ENCODE assay signal across 8 mouse cellular contexts in the genomic region with DNA sequence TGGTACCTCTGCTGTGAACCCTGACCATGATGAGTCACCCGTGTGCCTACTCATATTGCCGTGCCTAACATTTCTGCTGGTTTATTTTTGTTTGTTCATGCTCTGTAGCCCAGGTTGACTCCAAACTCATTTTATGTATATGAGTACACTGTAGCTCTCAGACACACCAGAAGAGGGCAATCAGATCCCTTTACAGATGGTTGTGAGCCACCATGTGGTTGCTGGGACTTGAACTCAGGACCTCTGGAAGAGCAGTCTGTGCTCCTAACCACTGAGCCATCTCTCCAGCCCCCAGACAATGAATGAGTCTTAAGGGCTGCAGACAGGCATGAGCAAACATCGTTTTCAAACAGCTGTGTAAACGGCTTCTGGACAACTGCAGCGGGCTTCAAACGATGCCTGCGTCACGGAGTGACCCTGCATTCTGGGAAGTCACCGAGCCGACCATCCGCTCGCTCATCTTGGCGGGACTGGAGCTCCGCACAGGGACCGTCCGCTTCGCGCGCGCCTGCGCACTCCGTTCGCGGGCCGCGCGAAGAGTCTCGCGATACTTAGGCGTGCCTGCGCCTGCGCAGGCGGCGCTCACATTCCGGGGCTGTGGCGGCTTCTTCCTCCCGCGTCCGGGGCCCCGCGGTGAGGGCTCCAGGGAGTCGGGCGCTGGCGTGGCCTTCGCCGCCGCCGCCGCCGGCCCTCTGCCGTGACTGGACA. TPM values are rescaled to one million over a fixed set of nuclear protein-coding genes. Genes with fewer than 3 reads are reported as not detected.
DNase-seq lines count a peak whose midpoint lies in the region; ATAC-seq lines count a peak whose summit lies in the region.

TSS of gene B230219D22Rik (plus strand) at position 590 of the 708 bp plus-strand sequence.

- H3K9ac ChIP-seq in heart, embryonic 14.5 days (ENCODE audit: low read length), result peak within 1 kb of the TSS; percentile 99
- H3K9ac ChIP-seq in liver, embryonic 13.5 days, result peak within 1 kb of the TSS; percentile 99
- H3K9ac ChIP-seq in stomach, embryonic 16.5 days (ENCODE audit: low read length), result peak within 1 kb of the TSS; percentile 99

- peak within 1 kb of the TSS; percentile 72 for H3K4me2 ChIP-seq in heart, embryonic 14.5 days (ENCODE audit: low read length)
- peak within 1 kb of the TSS; percentile 82 for H3K4me2 ChIP-seq in liver, embryonic 13.5 days
- H3K4me2 ChIP-seq in stomach, embryonic 16.5 days (ENCODE audit: low read depth, low read length), result peak within 1 kb of the TSS; percentile 88

- peak; percentile 94 for ATAC-seq in heart, embryonic 14.5 days (ENCODE audit: insufficient number of reproducible peaks, insufficient read depth, low FRiP score, low read depth)
- peak; percentile 96 for ATAC-seq in liver, embryonic 13.5 days (ENCODE audit: low read depth)
- ATAC-seq in stomach, embryonic 16.5 days (ENCODE audit: insufficient read depth, low FRiP score), result peak; percentile 99

- no peaks in the 10 kb centered on the region for H3K27me3 ChIP-seq in heart, embryonic 14.5 days (ENCODE audit: control insufficient read depth, insufficient read depth, low read length)
- no peaks in the 10 kb centered on the region for H3K27me3 ChIP-seq in liver, embryonic 13.5 days
- no peaks in the 10 kb centered on the region for H3K27me3 ChIP-seq in stomach, embryonic 16.5 days (ENCODE audit: control insufficient read depth, insufficient read depth, low read length)

- no peaks in the 10 kb centered on the region for H3K9me3 ChIP-seq in heart, embryonic 14.5 days (ENCODE audit: control insufficient read depth, low read length)
- H3K9me3 ChIP-seq in liver, embryonic 13.5 days (replicated peaks), result no peaks in the 10 kb centered on the region
- H3K9me3 ChIP-seq in stomach, embryonic 16.5 days (replicated peaks; ENCODE audit: control insufficient read depth, low read length), result no peaks in the 10 kb centered on the region

- DNase-seq in CD4-positive, CD25-positive, alpha-beta regulatory T cell, adult 2 months (ENCODE audit: low read depth, low spot score), result peak; percentile 95
- DNase-seq in fibroblast of lung, adult 2 months (ENCODE audit: low read depth), result peak; percentile 73
- peak; percentile 95 for DNase-seq in kidney, postnatal 14 days
- peak; percentile 84 for DNase-seq in liver, embryonic 13.5 days
- DNase-seq in neural tube, embryonic 10.5 days (ENCODE audit: extremely low spot score, low spot score), result peak; percentile 92

- whole genome bisulfite sequencing in heart, embryonic 14.5 days, result 2% methylated on average over 51 of the region's 51 CpGs
- WGBS in liver, embryonic 13.5 days (ENCODE audit: insufficient replicate concordance), result 2% methylated on average over 51 of the region's 51 CpGs
- under 1% methylated on average over 51 of the region's 51 CpGs for WGBS in stomach, embryonic 16.5 days

- no peaks in the 10 kb centered on the region for H3K36me3 ChIP-seq in heart, embryonic 14.5 days (ENCODE audit: control insufficient read depth, insufficient read depth, low read length)
- 0 out of 2 replicates have a peak, but pooled peaks cover 8% of the 10 kb centered on the region for H3K36me3 ChIP-seq in liver, embryonic 13.5 days
- H3K36me3 ChIP-seq in stomach, embryonic 16.5 days (ENCODE audit: control insufficient read depth, insufficient read depth, low read length), result no peaks in the 10 kb centered on the region

- peak within 1 kb of the TSS; percentile 99 for H3K4me3 ChIP-seq in brown adipose tissue, adult 24 weeks (ENCODE audit: insufficient read depth, low read depth, low read length)
- H3K4me3 ChIP-seq in heart, embryonic 14.5 days (ENCODE audit: control insufficient read depth in 1 of 2, insufficient read depth in 1 of 2, low read depth in 1 of 2, low read length in 2 of 2), result peak within 1 kb of the TSS; percentile 91 to 96
- H3K4me3 ChIP-seq in liver, embryonic 13.5 days (replicated peaks), result peak within 1 kb of the TSS; percentile 98
- peak within 1 kb of the TSS; percentile 99 for H3K4me3 ChIP-seq in stomach, embryonic 16.5 days (replicated peaks; ENCODE audit: low read length)

- peaks cover 7% of the 10 kb centered on the region for H3K4me1 ChIP-seq in brown adipose tissue, adult 24 weeks (ENCODE audit: control insufficient read depth, insufficient read depth, insufficient read length, low read length)
- H3K4me1 ChIP-seq in heart, embryonic 14.5 days (ENCODE audit: control insufficient read depth in 2 of 2, insufficient read depth in 2 of 2, low read length in 2 of 2), result peaks cover 4 to 26% of the 10 kb centered on the region in 2 experiments
- peaks cover 38% of the 10 kb centered on the region for H3K4me1 ChIP-seq in liver, embryonic 13.5 days (replicated peaks)
- H3K4me1 ChIP-seq in stomach, embryonic 16.5 days (ENCODE audit: control insufficient read depth, insufficient read depth, low read length), result peaks cover 18% of the 10 kb centered on the region

- peak within 1 kb of the TSS; percentile 77 for H3K27ac ChIP-seq in brown adipose tissue, adult 24 weeks (replicated peaks; ENCODE audit: low read depth, low read length)
- peak within 1 kb of the TSS; percentile 93 to 95 for H3K27ac ChIP-seq in heart, embryonic 14.5 days (replicated peaks in 1 of 2; ENCODE audit: control insufficient read depth in 1 of 2, insufficient read depth in 1 of 2, low read depth in 2 of 2, low read length in 2 of 2)
- H3K27ac ChIP-seq in liver, embryonic 13.5 days, result peak within 1 kb of the TSS; percentile 98
- H3K27ac ChIP-seq in stomach, embryonic 16.5 days (ENCODE audit: low read length), result peak within 1 kb of the TSS; percentile 98

RNA-seq across cellular contexts. Expression of gene B230219D22Rik, which starts in this region (rescaled TPM):
- 23.8 and 27.0 TPM in 2 replicates for polyA plus RNA-seq in brown adipose tissue, adult 24 weeks (2012; ENCODE audit: insufficient read depth, insufficient read length, missing spikeins)
- 74.8 and 75.4 TPM in 2 replicates for polyA plus RNA-seq in heart, embryonic 14.5 days (2014; fragmentation: Nextera tagmentation; extraction: Ambion mirVana)
- 12.4 and 14.1 TPM in 2 replicates for polyA plus RNA-seq in liver, embryonic 13.5 days (2015; fragmentation: Nextera tagmentation; extraction: Ambion mirVana)
- polyA plus RNA-seq in stomach, embryonic 16.5 days (2015; fragmentation: Nextera tagmentation; extraction: Ambion mirVana), result 47.6 and 50.5 TPM in 2 replicates

Comparison
In these comparisons a context has a peak if more than half of its experiments do, and no peak if none do; other contexts are left out.
1. Peak in every context shown above with its lines: DNase-seq, ATAC-seq, H3K4me3 ChIP-seq and H3K27ac ChIP-seq.